Mouse (Mus musculus) liver, embryonic 15.5 days (tissue): ENCODE results near the gene Dlx3. TPM values are rescaled to one million over a fixed set of nuclear protein-coding genes. Genes with fewer than 3 reads are reported as not detected.

Source experiments
- ATAC-seq: fragments of 200-750 bp; cut with Nextera tagmentation; 2 replicates; pipeline ENCODE4 v1.8.0; 2017; ENCODE audit warnings: moderate number of reproducible peaks, mild to moderate bottlenecking, moderate library complexity; ENCODE audit not compliant: insufficient read depth
- H3K27ac ChIP-seq: fragments of 300-500 bp; sonication (generic); replicated peaks from 2 replicates; pipeline ENCODE4 v1.5.1; 2015; ENCODE audit warnings: mild to moderate bottlenecking, inconsistent platforms
- H3K27me3 ChIP-seq: fragments of 300-500 bp; sonication (generic); 2 replicates; pipeline ENCODE4 v1.6.1; 2015; ENCODE audit warnings: mild to moderate bottlenecking, inconsistent platforms
- H3K36me3 ChIP-seq: fragments of 300-500 bp; sonication (generic); replicated peaks from 2 replicates; pipeline ENCODE4 v1.6.1; 2015; ENCODE audit warnings: moderate library complexity, mild to moderate bottlenecking, inconsistent platforms
- H3K4me1 ChIP-seq: fragments of 300-500 bp; sonication (generic); replicated peaks from 2 replicates; pipeline ENCODE4 v1.6.1; 2015; ENCODE audit warnings: inconsistent platforms
- H3K4me2 ChIP-seq: fragments of 300-500 bp; sonication (generic); 2 replicates; pipeline ENCODE4 v1.6.1; 2015; ENCODE audit warnings: moderate library complexity, mild to moderate bottlenecking, inconsistent platforms
- H3K4me3 ChIP-seq: fragments of 300-500 bp; sonication (generic); replicated peaks from 2 replicates; pipeline ENCODE4 v1.5.1; 2015; ENCODE audit warnings: mild to moderate bottlenecking, inconsistent platforms
- H3K9ac ChIP-seq: fragments of 300-500 bp; sonication (generic); 2 replicates; pipeline ENCODE4 v1.6.1; 2015; ENCODE audit warnings: moderate library complexity, mild to moderate bottlenecking, inconsistent platforms
- H3K9me3 ChIP-seq: fragments of 300-500 bp; sonication (generic); replicated peaks from 2 replicates; pipeline ENCODE4 v1.6.1; 2016; ENCODE audit warnings: inconsistent platforms
- WGBS: fragments of 180-500 bp; shearing (Covaris S2); methylation state at CpG from one replicate; pipeline ENCODE4 v1.1.7; 2015; ENCODE audit warnings: mixed read lengths; ENCODE audit not compliant: insufficient replicate concordance; 5-methylcytosine and 5-hydroxymethylcytosine counted together
- polyA plus RNA-seq: library from polyadenylated mRNA; unstranded; fragments of >200 nt; fragmentation: Nextera tagmentation; extraction: Ambion mirVana; gene quantifications from 2 replicates; pipeline ENCODE4 v1.2.1, GENCODE M21; 2015

Gene Dlx3
- 0.05 TPM in 1 of 2 replicates, not detected in the other for polyA plus RNA-seq

DNA sequence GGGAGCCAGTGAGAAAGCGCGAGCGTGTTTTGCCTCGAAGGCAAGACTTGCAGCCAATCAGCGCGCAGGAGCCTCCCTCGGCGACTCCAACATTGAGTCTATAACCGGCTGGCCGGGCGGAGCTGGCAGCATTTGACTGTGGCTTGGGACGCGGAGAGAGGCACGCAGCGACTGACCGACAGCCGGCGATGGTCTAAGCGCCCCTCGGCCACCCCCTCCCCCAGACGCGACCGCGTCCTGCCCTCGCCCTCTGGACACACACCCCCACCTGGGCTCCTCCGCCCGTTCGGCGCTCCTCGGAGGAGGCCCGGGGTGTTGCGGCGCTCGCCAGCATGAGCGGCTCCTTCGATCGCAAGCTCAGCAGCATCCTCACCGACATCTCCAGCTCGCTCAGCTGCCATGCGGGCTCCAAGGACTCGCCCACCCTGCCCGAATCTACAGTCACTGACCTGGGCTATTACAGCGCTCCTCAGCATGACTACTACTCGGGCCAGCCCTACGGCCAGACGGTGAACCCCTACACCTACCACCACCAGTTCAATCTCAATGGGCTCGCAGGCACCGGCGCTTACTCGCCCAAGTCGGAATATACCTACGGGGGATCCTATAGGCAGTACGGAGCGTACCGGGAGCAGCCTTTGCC is at the start of gene Dlx3:
TSS of gene Dlx3 (plus strand) at position 130 of the 643 bp plus-strand sequence.
- peaks cover 81% of the 10 kb centered on the region for H3K27me3 ChIP-seq
- no peak for ATAC-seq
- no peaks in the 10 kb centered on the region for H3K9me3 ChIP-seq
- WGBS, result 1% methylated on average over 52 of the region's 55 CpGs
- H3K9ac ChIP-seq, result no peak within 1 kb of the TSS
- H3K4me2 ChIP-seq, result peak within 1 kb of the TSS; percentile 25; the same call in 1 of the 2 replicates
- H3K27ac ChIP-seq, result no peak within 1 kb of the TSS
- no peaks in the 10 kb centered on the region; the same call in 1 of the 2 replicates for H3K4me1 ChIP-seq
- no peak within 1 kb of the TSS for H3K4me3 ChIP-seq
- no peaks in the 10 kb centered on the region for H3K36me3 ChIP-seq

DNA sequence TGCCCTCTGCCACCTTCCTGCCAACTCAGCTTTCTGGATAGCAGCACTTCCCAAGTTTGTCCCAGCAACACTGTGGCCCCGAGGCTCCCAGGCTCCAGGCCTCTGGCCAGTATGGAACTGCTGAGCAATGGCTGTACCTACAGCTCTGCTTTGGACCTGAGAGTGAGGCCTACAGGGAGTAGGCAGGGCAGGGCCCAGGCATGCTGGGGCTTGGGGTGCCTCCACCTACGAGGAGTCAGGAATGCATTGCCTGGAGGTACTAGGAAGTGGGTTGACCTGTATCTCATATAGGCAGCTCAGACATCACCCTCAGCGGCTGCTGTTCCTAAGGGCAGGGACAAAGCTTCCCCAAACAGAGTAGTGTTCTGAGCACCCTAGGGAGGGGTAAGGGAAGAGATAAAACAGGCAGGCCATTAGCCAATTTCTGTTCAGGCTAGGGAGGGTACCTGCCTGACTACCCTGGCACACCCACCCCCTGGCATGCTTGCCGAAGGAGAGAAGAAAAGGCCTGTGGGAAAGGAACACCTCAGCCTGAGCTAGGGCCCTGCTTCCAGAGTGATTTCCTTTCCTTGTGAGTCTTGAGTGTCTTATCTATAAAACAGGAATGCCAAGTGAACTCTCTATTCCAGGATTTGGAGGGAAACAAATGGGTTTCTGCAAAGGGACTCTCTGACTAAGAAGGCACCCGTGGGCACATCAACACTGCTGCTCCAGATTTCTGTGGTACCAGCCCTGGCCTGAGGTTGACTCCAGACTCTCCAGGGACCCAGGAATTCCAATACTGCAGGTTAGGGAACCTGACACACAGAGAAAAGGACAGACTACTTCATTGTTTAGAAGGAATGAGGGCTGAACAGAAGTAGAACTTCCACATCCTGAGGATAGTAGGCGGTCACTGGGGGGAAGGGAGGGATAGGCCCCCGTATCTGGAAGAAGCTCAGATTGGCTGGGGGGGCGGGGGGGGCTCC is 49.5 kb upstream of the Dlx3 start:
- Histone ChIP-seq H3K27ac (no peak overlapping the region), H3K4me2 (no peak overlapping the region), H3K27me3 (peaks cover 35% of the 10 kb centered on the region), H3K36me3 (no peaks in the 10 kb centered on the region), H3K4me3 (no peak overlapping the region), H3K9me3 (no peaks in the 10 kb centered on the region), H3K9ac (no peak overlapping the region), H3K4me1 (peaks cover 11% of the 10 kb centered on the region; the same call in 1 of the 2 replicates)
- ATAC-seq, result no peak
- WGBS, result 46% methylated on average over 8 of the region's 8 CpGs

GRCm38 (mm10) chr11:95071266-95071665 is 48.7 kb upstream of the Dlx3 start:
- no peak for ATAC-seq
- H3K9me3 ChIP-seq, result no peaks in the 10 kb centered on the region
- peaks cover 18% of the 10 kb centered on the region; the same call in 1 of the 2 replicates for H3K4me1 ChIP-seq
- no peak overlapping the region for H3K27ac ChIP-seq
- H3K9ac ChIP-seq, result no peak overlapping the region
- peaks cover 43% of the 10 kb centered on the region for H3K27me3 ChIP-seq
- no peak overlapping the region for H3K4me3 ChIP-seq
- WGBS, result 40% methylated on average over 7 of the region's 7 CpGs
- no peaks in the 10 kb centered on the region for H3K36me3 ChIP-seq
- H3K4me2 ChIP-seq, result no peak overlapping the region

DNA sequence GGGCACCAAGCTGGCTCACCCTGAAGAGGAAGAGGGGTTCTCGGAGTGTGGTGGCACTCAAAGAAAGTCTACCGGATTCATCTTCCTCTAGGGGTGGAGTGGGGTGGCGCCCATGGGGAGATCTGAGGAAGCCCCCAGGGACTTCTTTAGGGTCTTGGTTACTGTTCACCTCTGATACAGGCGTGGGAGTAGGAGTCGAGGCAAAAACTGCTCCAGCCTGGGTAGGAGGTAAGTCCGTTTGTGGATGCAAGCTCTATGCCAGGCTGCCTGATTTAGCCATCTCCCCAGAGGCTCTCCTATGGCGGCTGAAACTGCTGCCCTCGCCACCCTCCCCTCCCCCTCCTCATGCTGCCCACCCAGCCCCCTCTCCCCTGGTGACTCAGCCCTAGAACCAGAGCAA is 47.8 kb upstream of the Dlx3 start:
- H3K27me3 ChIP-seq, result peaks cover 52% of the 10 kb centered on the region
- no peak overlapping the region for H3K4me2 ChIP-seq
- H3K4me1 ChIP-seq, result peaks cover 22% of the 10 kb centered on the region; the same call in 1 of the 2 replicates
- WGBS, result 45% methylated on average over 8 of the region's 8 CpGs
- no peak overlapping the region for H3K4me3 ChIP-seq
- no peak overlapping the region for H3K27ac ChIP-seq
- H3K36me3 ChIP-seq, result no peaks in the 10 kb centered on the region
- no peak for ATAC-seq
- no peak overlapping the region for H3K9ac ChIP-seq
- no peaks in the 10 kb centered on the region for H3K9me3 ChIP-seq

DNA sequence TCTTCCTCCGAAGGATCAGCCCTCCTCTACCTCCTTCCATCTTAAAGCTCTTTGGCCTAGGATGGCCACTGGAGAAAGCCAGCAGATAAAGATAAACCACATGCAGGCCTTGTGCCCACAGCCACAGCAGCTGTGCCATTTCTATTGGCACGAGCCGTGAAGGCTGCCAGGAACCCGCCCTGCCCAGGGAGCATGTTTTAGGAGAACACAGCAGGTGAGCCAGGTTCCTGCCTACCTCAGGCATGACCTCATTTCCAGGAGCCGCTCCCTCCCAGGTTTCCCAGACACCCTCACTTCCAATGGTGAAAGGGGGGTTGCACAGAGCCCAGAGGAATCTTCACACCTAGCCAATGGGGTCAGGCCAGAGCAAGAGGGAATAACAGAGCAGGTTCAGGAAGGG is 47.1 kb upstream of the Dlx3 start:
- Histone ChIP-seq H3K27ac (no peak overlapping the region), H3K9me3 (no peaks in the 10 kb centered on the region), H3K9ac (no peak overlapping the region), H3K27me3 (peaks cover 59% of the 10 kb centered on the region), H3K36me3 (no peaks in the 10 kb centered on the region), H3K4me2 (no peak overlapping the region), H3K4me3 (no peak overlapping the region), H3K4me1 (peaks cover 26% of the 10 kb centered on the region; the same call in 1 of the 2 replicates)
- ATAC-seq, result no peak
- 57% methylated on average over 5 of the region's 5 CpGs for WGBS

GRCm38 (mm10) chr11:95073835-95074234 is 46.1 kb upstream of the Dlx3 start:
- no peak overlapping the region for H3K27ac ChIP-seq
- H3K27me3 ChIP-seq, result peaks cover 69% of the 10 kb centered on the region
- no peak overlapping the region for H3K4me2 ChIP-seq
- H3K9ac ChIP-seq, result no peak overlapping the region
- H3K36me3 ChIP-seq, result no peaks in the 10 kb centered on the region
- 56% methylated on average over 4 of the region's 4 CpGs for WGBS
- H3K4me1 ChIP-seq, result peaks cover 35% of the 10 kb centered on the region
- H3K9me3 ChIP-seq, result no peaks in the 10 kb centered on the region
- no peak overlapping the region for H3K4me3 ChIP-seq
- ATAC-seq, result no peak

DNA sequence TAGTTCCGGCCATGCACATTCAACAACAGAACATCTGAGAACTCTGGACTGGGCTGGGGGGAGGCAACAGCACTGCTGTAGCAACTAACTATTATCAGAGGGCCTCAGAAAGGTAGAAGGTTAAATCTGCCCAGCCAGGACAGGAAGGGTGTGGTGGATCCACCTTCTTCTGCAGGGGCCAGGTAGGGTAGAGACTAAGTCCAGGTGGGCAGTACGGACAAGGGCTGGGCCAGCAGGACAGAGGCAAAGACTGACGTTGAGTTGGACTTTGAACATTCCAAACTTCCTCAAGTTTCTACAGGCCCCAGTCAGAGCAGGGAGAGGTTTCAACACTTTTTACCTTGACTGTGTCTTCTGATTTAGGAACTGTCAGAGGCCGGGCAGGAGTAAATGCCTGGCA is 45.2 kb upstream of the Dlx3 start:
- H3K4me3 ChIP-seq, result no peak overlapping the region
- 52% methylated on average over 4 of the region's 4 CpGs for WGBS
- peaks cover 78% of the 10 kb centered on the region for H3K27me3 ChIP-seq
- H3K4me2 ChIP-seq, result no peak overlapping the region
- ATAC-seq, result no peak
- H3K36me3 ChIP-seq, result no peaks in the 10 kb centered on the region
- no peaks in the 10 kb centered on the region for H3K9me3 ChIP-seq
- H3K27ac ChIP-seq, result no peak overlapping the region
- no peak overlapping the region for H3K9ac ChIP-seq
- peaks cover 38% of the 10 kb centered on the region for H3K4me1 ChIP-seq

GRCm38 (mm10) chr11:95075197-95076040 is 44.5 kb upstream of the Dlx3 start:
- H3K4me2 ChIP-seq, result peak overlapping the region; percentile 65
- no peaks in the 10 kb centered on the region for H3K9me3 ChIP-seq
- peaks cover 38% of the 10 kb centered on the region for H3K4me1 ChIP-seq
- ATAC-seq, result peak; percentile 6; the same call in 1 of the 2 replicates
- 9% methylated on average over 19 of the region's 19 CpGs for WGBS
- H3K4me3 ChIP-seq, result peak overlapping the region; percentile 56
- no peak overlapping the region for H3K27ac ChIP-seq
- H3K36me3 ChIP-seq, result no peaks in the 10 kb centered on the region
- no peak overlapping the region for H3K9ac ChIP-seq
- H3K27me3 ChIP-seq, result peaks cover 85% of the 10 kb centered on the region

DNA sequence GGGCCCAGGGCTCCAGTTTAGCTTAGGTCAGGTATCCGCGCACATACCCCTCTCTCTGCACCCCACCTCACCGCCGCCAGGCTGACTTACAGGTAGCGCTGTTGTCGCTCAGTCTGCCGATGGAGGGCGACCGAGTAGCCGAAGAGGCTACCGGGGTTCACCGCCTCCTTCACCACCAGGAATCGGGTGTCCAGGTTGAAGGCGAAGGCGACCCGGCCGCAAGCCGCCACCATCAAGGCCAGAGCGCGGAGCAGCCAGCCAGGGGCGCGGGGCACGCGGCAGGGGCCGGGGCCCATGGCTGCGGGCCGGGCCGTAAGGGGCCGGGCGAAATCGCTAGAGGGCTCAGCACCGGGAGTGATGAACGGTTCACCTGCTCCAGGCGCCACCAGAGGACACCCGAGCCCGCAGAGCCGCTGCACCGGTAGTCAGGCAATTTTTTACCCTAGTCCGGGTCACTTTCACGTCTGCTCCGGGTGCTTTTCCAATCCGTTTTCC is 43.8 kb upstream of the Dlx3 start:
- H3K4me3 ChIP-seq, result peak overlapping the region; percentile 56
- H3K27me3 ChIP-seq, result peaks cover 91% of the 10 kb centered on the region
- H3K9ac ChIP-seq, result no peak overlapping the region
- peak overlapping the region; percentile 65 for H3K4me2 ChIP-seq
- no peaks in the 10 kb centered on the region for H3K9me3 ChIP-seq
- H3K27ac ChIP-seq, result peak overlapping the region; percentile 41; the same call in 1 of the 2 replicates
- H3K4me1 ChIP-seq, result peaks cover 38% of the 10 kb centered on the region
- no peaks in the 10 kb centered on the region for H3K36me3 ChIP-seq
- WGBS, result under 1% methylated on average over 42 of the region's 42 CpGs
- ATAC-seq, result peak; percentile 66

- Histone ChIP-seq H3K27me3 (peaks cover 91% of the 10 kb centered on the region), H3K4me2 (peak within 1 kb of the TSS; percentile 65), H3K36me3 (no peaks in the 10 kb centered on the region), H3K4me1 (peaks cover 38% of the 10 kb centered on the region), H3K9ac (no peak within 1 kb of the TSS), H3K27ac (peak within 1 kb of the TSS; percentile 41; the same call in 1 of the 2 replicates), H3K4me3 (peak within 1 kb of the TSS; percentile 56), H3K9me3 (no peaks in the 10 kb centered on the region)
- 1% methylated on average over 50 of the region's 51 CpGs for WGBS
- peak; percentile 71 for ATAC-seq
Observed at GRCm38 (mm10) chr11:95076536-95077111, 43.3 kb upstream of the Dlx3 start, which contains the start of gene Itga3. TSS of gene Itga3 (minus strand) at chr11:95076801.
